Mouse (Mus musculus) neural tube, embryonic 11.5 days (tissue): Measurements from ENCODE around the gene Camkk1. TPM values are rescaled to one million over a fixed set of nuclear protein-coding genes. Genes with fewer than 3 reads are reported as not detected.

Source experiments
- ATAC-seq: fragments of 200-750 bp; cut with Nextera tagmentation; 2 replicates; pipeline ENCODE4 v1.8.0; 2017; ENCODE audit warnings: moderate number of reproducible peaks, mild to moderate bottlenecking, moderate TSS enrichment, moderate library complexity; ENCODE audit not compliant: insufficient read depth, low FRiP score, low TSS enrichment
- DNase-seq: peaks from one replicate; pipeline ENCODE4 v3.0.0-alpha.2; 2015; ENCODE audit warnings: low spot score
- H3K27ac ChIP-seq: fragments of 300-500 bp; sonication (generic); 2 replicates; pipeline ENCODE4 v1.5.1; 2014; ENCODE audit warnings: low read depth, mild to moderate bottlenecking, low read length
- H3K27me3 ChIP-seq: fragments of 300-500 bp; sonication (generic); 2 replicates; pipeline ENCODE4 v1.6.1; 2014; ENCODE audit warnings: mild to moderate bottlenecking, low read length, mixed read lengths; ENCODE audit not compliant: control insufficient read depth, insufficient read depth
- H3K36me3 ChIP-seq: fragments of 300-500 bp; sonication (generic); 2 replicates; pipeline ENCODE4 v1.6.1; 2014; ENCODE audit warnings: mild to moderate bottlenecking, low read length, moderate library complexity, mixed read lengths; ENCODE audit not compliant: control insufficient read depth, insufficient read depth
- H3K4me1 ChIP-seq: fragments of 300-500 bp; sonication (generic); 2 replicates; pipeline ENCODE4 v1.6.1; 2014; ENCODE audit warnings: low read length, mixed read lengths; ENCODE audit not compliant: control insufficient read depth, insufficient read depth
- H3K4me2 ChIP-seq: fragments of 300-500 bp; sonication (generic); 2 replicates; pipeline ENCODE4 v1.6.1; 2014; ENCODE audit warnings: low read depth, mild to moderate bottlenecking, moderate library complexity
- H3K4me3 ChIP-seq: fragments of 300-500 bp; sonication (generic); 2 replicates; pipeline ENCODE4 v1.5.1; 2014; ENCODE audit warnings: low read depth, low read length
- H3K9ac ChIP-seq: fragments of 300-500 bp; sonication (generic); 2 replicates; pipeline ENCODE4 v1.6.1; 2014; ENCODE audit warnings: mild to moderate bottlenecking, low read length
- H3K9me3 ChIP-seq: fragments of 300-500 bp; sonication (generic); 2 replicates; pipeline ENCODE4 v1.6.1; 2016; ENCODE audit warnings: low read length; ENCODE audit not compliant: control insufficient read depth
- WGBS: fragments of 180-500 bp; shearing (Covaris S2); extraction: QIAGEN DNeasy Blood & Tissue Kit; methylation state at CpG from one replicate; pipeline ENCODE4 v1.1.7; 2014; 5-methylcytosine and 5-hydroxymethylcytosine counted together
- polyA plus RNA-seq: library from polyadenylated mRNA; unstranded; fragments of >200 nt; fragmentation: Nextera tagmentation; extraction: Ambion mirVana; gene quantifications from 2 replicates; pipeline ENCODE4 v1.2.1, GENCODE M21; 2014

Gene Camkk1
- polyA plus RNA-seq, 1 experiment from 2014 or later: 6.5 TPM

DNA sequence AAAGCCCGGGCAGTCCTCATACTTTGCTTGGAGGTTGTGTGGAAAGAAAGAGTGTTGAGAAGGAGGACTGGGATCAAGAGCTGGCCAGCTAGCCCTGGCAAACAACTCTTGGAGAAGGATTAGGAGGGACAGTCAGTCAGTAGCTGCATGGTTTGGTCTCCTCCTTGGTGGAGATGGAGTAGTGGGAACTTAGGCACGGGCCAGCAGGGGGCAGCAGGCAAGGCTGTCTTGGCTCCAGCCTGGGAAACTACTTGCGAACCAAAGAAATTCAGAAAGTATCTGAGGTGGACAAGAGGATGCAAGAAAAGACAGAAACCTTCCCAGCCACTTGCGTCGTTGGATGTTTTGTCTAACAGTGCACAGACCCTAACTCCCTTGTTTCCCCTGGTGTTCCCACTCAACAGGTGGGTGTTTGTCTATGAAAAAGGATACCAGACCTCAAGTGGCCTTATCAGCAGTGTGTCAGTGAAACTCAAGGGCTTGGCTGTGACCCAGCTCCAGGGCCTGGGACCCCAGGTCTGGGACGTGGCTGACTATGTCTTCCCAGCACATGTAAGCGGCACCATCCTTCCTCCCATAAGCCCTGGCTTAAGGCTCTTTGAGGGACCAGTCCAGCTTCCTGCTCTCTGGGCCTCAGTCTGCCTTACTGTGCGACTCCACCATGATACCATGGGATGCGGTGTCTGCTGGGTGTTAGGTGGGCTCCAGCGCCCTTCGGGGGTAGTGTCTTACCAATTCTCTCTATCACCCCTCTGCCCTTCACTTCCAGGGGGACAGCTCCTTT lies 10.9 kb upstream of the Camkk1 start:
- WGBS: 68% methylated on average over 11 of the region's 11 CpGs
- Histone ChIP-seq H3K9me3 (no peaks in the 10 kb centered on the region), H3K4me3 (no peak overlapping the region), H3K4me1 (no peaks in the 10 kb centered on the region), H3K36me3 (no peaks in the 10 kb centered on the region), H3K4me2 (no peak overlapping the region), H3K27me3 (no peaks in the 10 kb centered on the region), H3K27ac (no peak overlapping the region), H3K9ac (no peak overlapping the region)
- DNase-seq (peak; percentile 73), ATAC-seq (no peak)

DNA sequence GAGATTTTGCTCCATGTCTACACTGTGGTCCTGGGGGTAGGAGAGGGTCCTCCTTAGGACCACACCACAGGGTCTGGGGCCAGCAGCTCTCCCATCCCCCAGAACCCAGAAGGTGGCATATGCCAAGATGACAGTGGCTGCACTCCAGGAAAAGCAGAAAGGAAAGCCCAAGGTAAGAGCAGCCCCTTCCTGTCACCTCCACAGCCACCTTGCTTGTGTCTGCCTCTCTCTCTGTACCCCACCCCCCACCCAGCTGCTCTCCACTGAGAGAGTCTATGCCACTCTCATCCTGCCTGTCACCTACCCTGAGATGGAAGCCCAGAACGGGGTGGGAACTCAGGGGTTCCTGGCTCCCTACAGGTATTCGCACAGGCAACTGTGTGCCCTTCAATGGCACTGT lies 10.0 kb upstream of the Camkk1 start:
- Histone ChIP-seq H3K9ac (no peak overlapping the region), H3K4me1 (no peaks in the 10 kb centered on the region), H3K9me3 (no peaks in the 10 kb centered on the region), H3K4me2 (no peak overlapping the region), H3K36me3 (no peaks in the 10 kb centered on the region), H3K4me3 (no peak overlapping the region), H3K27me3 (no peaks in the 10 kb centered on the region), H3K27ac (no peak overlapping the region)
- no peak for DNase-seq
- WGBS: 68% methylated on average over 2 of the region's 2 CpGs
- ATAC-seq: no peak

DNA sequence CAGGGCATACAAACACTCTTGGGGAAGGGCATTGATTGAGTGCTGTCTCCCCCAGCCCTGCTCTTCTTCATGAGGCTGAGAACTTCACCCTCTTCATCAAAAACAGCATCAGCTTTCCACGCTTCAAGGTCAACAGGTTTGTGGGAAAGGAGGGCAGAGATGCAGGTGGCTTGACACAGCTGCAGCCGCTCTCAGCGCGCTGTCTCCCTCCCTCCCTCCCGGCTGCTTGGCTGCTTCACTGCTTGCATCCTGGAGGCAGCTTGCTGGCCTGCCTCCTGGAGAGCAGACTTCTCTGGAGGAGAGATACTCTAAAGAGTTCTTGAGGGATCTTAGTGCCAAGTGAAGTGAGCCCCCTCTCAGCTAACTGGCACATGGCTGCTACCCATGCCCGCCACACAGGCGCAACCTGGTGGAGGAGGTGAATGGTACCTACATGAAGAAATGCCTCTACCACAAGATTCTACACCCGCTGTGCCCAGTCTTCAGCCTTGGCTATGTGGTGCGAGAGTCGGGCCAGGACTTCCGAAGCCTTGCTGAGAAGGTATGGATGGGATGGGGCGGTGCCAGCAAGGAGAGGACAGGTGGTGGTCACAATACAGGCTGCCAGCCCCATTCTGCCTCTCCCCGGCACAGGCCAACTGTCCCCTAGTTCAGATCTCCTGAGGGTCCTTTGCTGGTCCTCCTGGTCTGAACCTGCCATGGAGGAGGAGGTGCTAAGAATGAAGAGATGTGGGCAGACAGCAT lies 9.1 kb upstream of the Camkk1 start:
- Histone ChIP-seq H3K9me3 (no peaks in the 10 kb centered on the region), H3K36me3 (no peaks in the 10 kb centered on the region), H3K27me3 (no peaks in the 10 kb centered on the region), H3K9ac (no peak overlapping the region), H3K4me3 (no peak overlapping the region), H3K4me2 (no peak overlapping the region), H3K4me1 (no peaks in the 10 kb centered on the region), H3K27ac (no peak overlapping the region)
- ATAC-seq (no peak), DNase-seq (no peak)
- WGBS: 56% methylated on average over 13 of the region's 13 CpGs

DNA sequence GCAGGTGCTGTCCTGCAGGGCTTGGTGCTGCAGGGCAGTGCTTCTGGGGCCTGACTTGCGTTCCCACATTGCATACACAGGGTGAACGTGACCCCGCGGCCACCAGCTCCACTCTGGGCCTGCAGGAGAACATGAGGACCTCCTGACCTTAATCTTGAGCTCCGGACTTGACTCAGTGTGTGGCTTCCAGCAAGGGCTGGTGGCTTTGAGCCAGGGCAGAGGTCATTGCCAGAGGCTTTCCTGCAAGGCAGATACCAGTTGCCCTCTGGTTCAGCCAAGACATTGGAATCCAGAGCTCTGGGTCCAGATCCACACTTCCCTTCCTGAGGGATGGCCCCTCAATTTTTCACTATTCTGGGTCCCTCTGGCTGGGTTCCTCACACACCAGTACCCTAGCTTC lies 4.8 kb upstream of the Camkk1 start:
- no peak overlapping the region for H3K9ac ChIP-seq
- H3K4me1 ChIP-seq: peaks cover 4% of the 10 kb centered on the region; the same call in 1 of the 2 replicates
- H3K4me2 ChIP-seq: no peak overlapping the region
- H3K27me3 ChIP-seq: no peaks in the 10 kb centered on the region
- no peak overlapping the region for H3K27ac ChIP-seq
- no peaks in the 10 kb centered on the region for H3K36me3 ChIP-seq
- DNase-seq: no peak
- WGBS: 71% methylated on average over 5 of the region's 5 CpGs
- ATAC-seq: no peak
- H3K4me3 ChIP-seq: no peak overlapping the region
- H3K9me3 ChIP-seq: no peaks in the 10 kb centered on the region

DNA sequence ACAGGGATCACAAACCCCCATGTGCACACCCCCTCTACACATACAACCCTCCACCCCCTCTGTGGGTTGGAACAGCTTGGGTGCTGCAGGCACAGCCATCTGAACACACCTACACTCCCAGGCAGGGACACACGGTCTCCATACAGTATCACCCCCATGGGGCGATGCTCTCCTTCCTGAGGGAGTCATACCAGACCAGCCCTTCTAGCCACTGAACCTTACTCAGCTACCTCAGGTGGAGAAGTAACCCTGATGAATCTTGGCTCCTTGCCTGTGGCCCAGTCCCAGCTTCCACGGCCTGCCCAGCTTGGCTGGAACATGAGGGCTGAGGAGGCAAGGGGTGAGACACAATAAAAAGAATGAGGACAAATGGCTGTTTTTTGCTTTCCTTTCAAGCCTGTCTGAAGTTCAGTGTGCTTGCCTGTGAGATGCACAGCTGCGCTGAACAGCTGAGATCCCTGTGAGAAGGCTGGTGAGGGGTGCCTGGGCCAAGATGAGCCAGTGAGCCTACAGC lies 3.9 kb upstream of the Camkk1 start:
- ATAC-seq (no peak), DNase-seq (no peak)
- Histone ChIP-seq H3K4me2 (no peak overlapping the region), H3K4me1 (peaks cover 7% of the 10 kb centered on the region), H3K27ac (no peak overlapping the region), H3K9ac (no peak overlapping the region), H3K27me3 (peaks cover 7% of the 10 kb centered on the region), H3K9me3 (no peaks in the 10 kb centered on the region), H3K36me3 (no peaks in the 10 kb centered on the region), H3K4me3 (no peak overlapping the region)
- 81% methylated on average over 4 of the region's 4 CpGs for WGBS

DNA sequence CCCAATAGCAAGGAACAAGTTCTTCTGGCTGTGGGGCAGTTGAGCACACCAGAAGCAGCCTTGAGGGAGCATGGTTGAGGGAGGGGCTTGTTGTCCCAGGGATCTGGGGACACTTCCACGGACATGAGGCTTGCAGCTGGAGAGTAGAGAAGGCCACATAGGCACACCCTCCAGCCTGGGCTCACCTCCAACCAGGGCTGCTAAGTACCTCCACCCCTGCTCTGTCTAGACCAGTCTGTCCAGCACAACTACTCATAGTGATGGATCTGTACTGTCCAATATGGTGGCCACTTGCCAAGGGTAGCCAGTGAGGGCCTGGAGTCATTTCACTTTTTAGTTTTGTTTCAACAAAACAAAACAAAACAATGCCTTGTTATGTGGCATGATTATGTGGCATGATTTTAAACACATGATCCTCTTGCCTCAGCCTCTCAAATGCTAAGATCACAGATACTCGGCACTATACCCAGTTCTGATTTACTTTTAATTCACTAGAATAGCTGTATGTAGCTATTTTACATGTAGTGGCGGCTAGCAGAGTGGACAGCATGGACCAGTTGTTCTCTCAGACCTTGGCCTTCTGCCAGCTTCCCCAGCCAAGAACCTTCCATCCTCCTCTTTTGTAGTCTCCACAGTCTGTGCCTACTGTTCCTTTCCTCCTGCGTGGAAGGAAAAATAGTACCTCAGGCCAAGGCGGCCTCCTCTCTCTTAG lies 3.3 kb upstream of the Camkk1 start:
- peaks cover 14% of the 10 kb centered on the region for H3K27me3 ChIP-seq
- H3K4me2 ChIP-seq: no peak overlapping the region
- 75% methylated on average over 5 of the region's 5 CpGs for WGBS
- no peak for DNase-seq
- H3K4me1 ChIP-seq: peaks cover 7% of the 10 kb centered on the region
- H3K27ac ChIP-seq: no peak overlapping the region
- ATAC-seq: no peak
- no peaks in the 10 kb centered on the region for H3K9me3 ChIP-seq
- no peak overlapping the region for H3K9ac ChIP-seq
- H3K4me3 ChIP-seq: no peak overlapping the region; the same call in 1 of the 2 replicates
- no peaks in the 10 kb centered on the region for H3K36me3 ChIP-seq

DNA sequence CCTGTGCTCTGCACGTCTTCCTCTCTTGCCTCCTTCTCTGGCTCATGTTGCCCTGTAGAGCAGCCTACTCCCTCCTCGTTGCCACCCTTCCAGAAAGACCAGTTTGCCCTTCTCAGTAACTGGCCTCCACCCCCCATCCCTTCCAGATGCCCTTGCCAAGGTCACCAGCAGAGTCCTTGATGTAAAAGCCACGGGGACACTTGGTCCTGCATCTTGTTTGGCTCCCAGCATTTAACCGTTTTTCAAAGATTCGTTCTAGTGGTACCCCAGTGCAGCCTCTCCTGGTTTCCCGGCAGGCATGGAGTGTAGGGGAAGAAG lies 2.7 kb upstream of the Camkk1 start:
- Histone ChIP-seq H3K4me1 (peaks cover 7% of the 10 kb centered on the region), H3K36me3 (no peaks in the 10 kb centered on the region), H3K9me3 (no peaks in the 10 kb centered on the region), H3K27ac (no peak overlapping the region), H3K9ac (no peak overlapping the region), H3K4me3 (no peak overlapping the region), H3K4me2 (no peak overlapping the region), H3K27me3 (peaks cover 15% of the 10 kb centered on the region)
- 79% methylated on average over 6 of the region's 6 CpGs for WGBS
- ATAC-seq (no peak), DNase-seq (no peak)

DNA sequence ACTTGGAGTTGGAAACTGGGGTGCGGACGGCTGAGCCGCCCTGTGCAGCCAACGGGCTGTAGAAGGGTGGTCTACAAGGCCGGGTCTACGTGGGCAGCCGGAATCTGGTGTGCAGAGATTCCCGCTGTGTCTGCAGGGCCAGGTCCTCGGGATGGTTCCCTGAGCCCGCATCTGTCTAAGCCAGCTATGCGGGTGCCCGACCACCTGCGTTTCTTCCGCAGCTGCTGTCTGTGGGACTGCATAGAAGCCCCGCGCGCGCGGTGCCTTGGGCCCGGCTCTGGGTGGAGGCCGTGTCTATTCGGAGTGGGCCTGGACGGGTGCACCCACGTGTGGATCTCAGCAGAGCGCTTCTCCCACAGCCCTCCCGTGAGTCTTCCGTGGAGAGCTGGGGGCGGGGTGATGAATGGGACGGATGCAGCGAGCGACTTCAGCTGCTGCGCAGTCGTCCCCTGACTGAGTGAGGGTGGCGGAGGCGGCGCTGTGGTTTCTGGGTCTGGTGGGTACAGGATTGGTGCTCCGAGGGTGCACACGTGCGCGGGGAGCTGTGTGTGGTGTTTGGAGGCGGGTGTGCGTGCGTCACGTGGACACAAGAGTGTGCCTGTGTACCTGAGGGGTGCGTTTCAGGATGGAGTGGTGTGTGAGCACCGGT lies 463 bp downstream of the Camkk1 start:
- Histone ChIP-seq H3K4me1 (peaks cover 7% of the 10 kb centered on the region), H3K27ac (peak overlapping the region; percentile 6; the same call in 1 of the 2 replicates), H3K27me3 (peaks cover 18% of the 10 kb centered on the region), H3K36me3 (no peaks in the 10 kb centered on the region), H3K4me3 (peak overlapping the region; percentile 68), H3K9ac (peak overlapping the region; percentile 60), H3K4me2 (peak overlapping the region; percentile 98), H3K9me3 (no peaks in the 10 kb centered on the region)
- ATAC-seq (peak; percentile 61), DNase-seq (peak; percentile 61)
- WGBS: under 1% methylated on average over 46 of the region's 46 CpGs
